Mouse (Mus musculus) megakaryocyte, embryonic 14.5 days (primary cell): Measurements from ENCODE around the gene Scoc. TPM values are rescaled to one million over a fixed set of nuclear protein-coding genes. Genes with fewer than 3 reads are reported as not detected.

Experiments
- H3K27me3 ChIP-seq: replicated peaks from 2 replicates; pipeline ENCODE3; 2012; ENCODE audit warnings: inconsistent platforms
- H3K36me3 ChIP-seq: replicated peaks from 2 replicates; pipeline ENCODE3; 2012; ENCODE audit warnings: low read length, inconsistent platforms, mixed read lengths
- H3K4me1 ChIP-seq: 2 replicates; pipeline ENCODE4 v1.6.1; 2012; ENCODE audit warnings: inconsistent platforms
- H3K4me3 ChIP-seq: replicated peaks from 2 replicates; pipeline ENCODE3; 2012; ENCODE audit warnings: moderate library complexity, mild to moderate bottlenecking, inconsistent platforms
- H3K9me3 ChIP-seq: 2 replicates; pipeline ENCODE4 v1.6.1; 2012; ENCODE audit warnings: inconsistent platforms
- FLI1 ChIP-seq: IDR thresholded peaks from 2 replicates; pipeline ENCODE4 v1.6.1; 2012; ENCODE audit warnings: low read length, inconsistent platforms, mixed read lengths
- GATA1 ChIP-seq: IDR thresholded peaks from 3 replicates; pipeline ENCODE4 v1.6.1; 2012; ENCODE audit warnings: mixed read lengths, low read length, inconsistent platforms, borderline replicate concordance
- polyA plus RNA-seq: library from polyadenylated mRNA; stranded (reverse); fragments of >175 nt; gene quantifications from 2 replicates; pipeline ENCODE4 v1.2.3, GENCODE M21; 2012; ENCODE audit warnings: low replicate concordance; ENCODE audit not compliant: insufficient read depth

Scoc gene
- polyA plus RNA-seq, 1 experiment, result 2.9 TPM

- TF ChIP-seq FLI1 (no peak), GATA1 (no peak)
- no peaks in the 10 kb centered on the region for H3K9me3 ChIP-seq
- peaks cover 11% of the 10 kb centered on the region for H3K36me3 ChIP-seq
- H3K4me1 ChIP-seq, result peaks cover 9% of the 10 kb centered on the region
- peaks cover 6% of the 10 kb centered on the region for H3K27me3 ChIP-seq
- no peak overlapping the region for H3K4me3 ChIP-seq
Observed at GRCm38 (mm10) chr8:83426949-83427348, 31.2 kb downstream of the Scoc start.

- no peak overlapping the region for H3K4me3 ChIP-seq
- H3K36me3 ChIP-seq, result peaks cover 8% of the 10 kb centered on the region
- peaks cover 8% of the 10 kb centered on the region for H3K27me3 ChIP-seq
- TF ChIP-seq FLI1 (no peak), GATA1 (no peak)
- peaks cover 9% of the 10 kb centered on the region for H3K4me1 ChIP-seq
- H3K9me3 ChIP-seq, result no peaks in the 10 kb centered on the region
Observed at GRCm38 (mm10) chr8:83426104-83426759, 32.0 kb downstream of the Scoc start.

GRCm38 (mm10) chr8:83425202-83425601 is 33.0 kb downstream of the Scoc start:
- TF ChIP-seq GATA1, result no peak
- no peak for TF ChIP-seq FLI1
- peaks cover 3% of the 10 kb centered on the region for H3K36me3 ChIP-seq
- H3K4me3 ChIP-seq, result no peak overlapping the region
- H3K27me3 ChIP-seq, result peaks cover 9% of the 10 kb centered on the region
- H3K4me1 ChIP-seq, result peaks cover 9% of the 10 kb centered on the region
- no peaks in the 10 kb centered on the region for H3K9me3 ChIP-seq

GRCm38 (mm10) chr8:83423032-83423825 is 35.0 kb downstream of the Scoc start:
- TF ChIP-seq FLI1 (no peak), GATA1 (no peak)

GRCm38 (mm10) chr8:83421354-83421753 is 36.8 kb downstream of the Scoc start:
- no peaks in the 10 kb centered on the region for H3K9me3 ChIP-seq
- H3K36me3 ChIP-seq, result no peaks in the 10 kb centered on the region
- H3K27me3 ChIP-seq, result peaks cover 17% of the 10 kb centered on the region
- no peak overlapping the region for H3K4me3 ChIP-seq
- TF ChIP-seq FLI1, result no peak
- TF ChIP-seq GATA1, result no peak
- no peaks in the 10 kb centered on the region; the same call in 1 of the 2 replicates for H3K4me1 ChIP-seq

More at GRCm38 (mm10) chr8:83423032-83423825, 35.0 kb downstream of the Scoc start:
- H3K4me3 ChIP-seq, result no peak overlapping the region
- H3K9me3 ChIP-seq, result no peaks in the 10 kb centered on the region
- no peaks in the 10 kb centered on the region; the same call in 1 of the 2 replicates for H3K4me1 ChIP-seq
- H3K36me3 ChIP-seq, result no peaks in the 10 kb centered on the region
- peaks cover 15% of the 10 kb centered on the region for H3K27me3 ChIP-seq

- H3K27me3 ChIP-seq, result peaks cover 13% of the 10 kb centered on the region
Observed at GRCm38 (mm10) chr8:83418805-83419516, 39.2 kb downstream of the Scoc start.

GRCm38 (mm10) chr8:83417970-83418369 is 40.2 kb downstream of the Scoc start:
- no peaks in the 10 kb centered on the region for H3K4me1 ChIP-seq
- no peaks in the 10 kb centered on the region for H3K9me3 ChIP-seq
- H3K27me3 ChIP-seq, result peaks cover 13% of the 10 kb centered on the region
- TF ChIP-seq GATA1 (no peak), FLI1 (no peak)
- H3K36me3 ChIP-seq, result no peaks in the 10 kb centered on the region
- no peak overlapping the region for H3K4me3 ChIP-seq

More at GRCm38 (mm10) chr8:83418805-83419516, 39.2 kb downstream of the Scoc start:
- no peak overlapping the region for H3K4me3 ChIP-seq
- H3K4me1 ChIP-seq, result no peaks in the 10 kb centered on the region
- H3K9me3 ChIP-seq, result no peaks in the 10 kb centered on the region
- TF ChIP-seq GATA1 (no peak), FLI1 (no peak)
- H3K36me3 ChIP-seq, result no peaks in the 10 kb centered on the region

- no peaks in the 10 kb centered on the region for H3K4me1 ChIP-seq
- TF ChIP-seq GATA1 (no peak), FLI1 (no peak)
- H3K4me3 ChIP-seq, result no peak overlapping the region
- H3K9me3 ChIP-seq, result no peaks in the 10 kb centered on the region
- no peaks in the 10 kb centered on the region for H3K36me3 ChIP-seq
- H3K27me3 ChIP-seq, result peaks cover 13% of the 10 kb centered on the region
Observed at GRCm38 (mm10) chr8:83416878-83417277, 41.3 kb downstream of the Scoc start.

- no peaks in the 10 kb centered on the region for H3K36me3 ChIP-seq
- H3K4me1 ChIP-seq, result peaks cover 3% of the 10 kb centered on the region; the same call in 1 of the 2 replicates
- H3K27me3 ChIP-seq, result peaks cover 18% of the 10 kb centered on the region
- no peak overlapping the region for H3K4me3 ChIP-seq
- TF ChIP-seq GATA1 (no peak), FLI1 (no peak)
- no peaks in the 10 kb centered on the region for H3K9me3 ChIP-seq
Observed at GRCm38 (mm10) chr8:83408496-83408895, 49.7 kb downstream of the Scoc start.

- TF ChIP-seq GATA1, result no peak
- no peak for TF ChIP-seq FLI1
- Histone ChIP-seq H3K4me3 (no peak overlapping the region), H3K36me3 (no peaks in the 10 kb centered on the region), H3K4me1 (peaks cover 3% of the 10 kb centered on the region; the same call in 1 of the 2 replicates), H3K27me3 (peaks cover 24% of the 10 kb centered on the region), H3K9me3 (no peaks in the 10 kb centered on the region)
Observed at GRCm38 (mm10) chr8:83406836-83407235, 51.4 kb downstream of the Scoc start.
